Mouse (Mus musculus) erythroid progenitor cell, adult 5-6 weeks (primary cell): Measurements from ENCODE around the gene Wdfy4. TPM values are rescaled to one million over a fixed set of nuclear protein-coding genes. Genes with fewer than 3 reads are reported as not detected.

Experiments
- ATAC-seq: replicated peaks from 2 replicates; pipeline ENCODE4 v1.8.0; 2016; ENCODE audit warnings: moderate number of reproducible peaks, mild to moderate bottlenecking, moderate TSS enrichment, inconsistent platforms; ENCODE audit not compliant: poor library complexity, low FRiP score, severe bottlenecking
- total RNA-seq, 2 experiments: library from RNA; stranded (forward) in 1 of 2; stranded (reverse) in 1 of 2; fragments of 150-400 nt in 1 of 2; fragments of 186-747, 209-891 nt in 1 of 2; gene quantifications; 2 replicates each; pipeline versions ENCODE4 v1.2.3 to v1.2.4; 2015 to 2017; ENCODE audit warnings: low replicate concordance in 2 of 2

Gene Wdfy4
- total RNA-seq, 2 experiments from 2014 or later, result 5.2 to 9.6 TPM

DNA sequence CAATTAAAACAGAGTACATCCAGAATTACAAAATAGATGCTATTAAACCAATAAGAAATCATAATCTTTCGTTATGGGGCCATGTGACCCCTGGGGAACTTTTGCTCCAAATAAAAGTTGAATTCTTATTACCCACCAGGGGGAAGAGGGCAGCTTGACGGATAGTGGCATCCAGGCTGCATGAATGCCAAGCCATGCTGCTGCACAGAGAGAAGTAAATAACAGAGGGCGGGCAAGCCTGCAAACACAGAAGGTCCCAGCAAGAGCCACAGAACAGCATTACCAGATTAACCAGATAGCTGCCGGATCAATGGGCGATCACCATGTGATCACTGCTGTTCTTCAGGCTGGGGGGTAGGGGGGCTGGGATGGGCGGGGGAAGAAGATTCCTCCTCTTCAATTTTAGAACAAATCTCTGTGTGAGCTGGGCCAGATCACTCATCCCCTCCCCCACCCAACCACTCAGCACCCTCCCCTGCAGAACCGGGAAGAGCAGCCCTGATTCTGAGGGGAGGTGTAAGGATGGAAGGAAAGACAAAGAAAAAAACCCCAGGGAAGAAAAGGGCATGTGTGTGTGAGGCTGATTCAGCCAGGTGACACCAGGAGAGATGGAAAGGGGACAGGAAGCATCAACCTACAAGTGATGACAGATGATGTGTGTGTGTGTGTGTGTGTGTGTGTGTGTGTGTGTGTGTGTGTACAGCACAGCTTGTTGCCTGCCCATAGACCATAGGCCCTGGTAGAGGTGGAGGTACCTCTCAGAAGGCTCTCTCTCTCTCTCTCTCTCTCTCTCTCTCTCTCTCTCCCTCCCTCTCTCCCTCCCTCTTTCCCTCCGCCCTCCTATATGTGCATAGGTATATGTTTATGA is 185.0 kb downstream of the Wdfy4 start:
- no peak for ATAC-seq

DNA sequence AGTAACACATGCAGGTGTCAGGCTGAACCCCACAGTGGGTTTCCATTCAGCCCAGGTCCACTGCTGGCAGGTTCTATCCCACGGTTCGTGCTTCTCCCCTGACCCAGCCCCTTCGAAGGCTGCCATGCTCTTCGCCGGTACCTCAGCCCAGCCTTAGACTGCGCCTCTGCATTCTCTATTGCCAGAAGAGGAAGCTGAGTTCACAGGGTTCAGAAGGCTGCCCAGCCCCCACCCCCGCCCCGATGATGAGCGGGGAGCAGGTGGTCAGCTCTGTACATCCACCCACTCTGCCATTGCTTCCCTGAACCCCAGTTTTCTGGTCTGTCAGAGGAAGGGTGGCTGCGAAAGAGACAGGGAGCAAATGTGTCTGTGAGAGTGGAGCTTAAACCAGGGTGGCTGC is 185.8 kb downstream of the Wdfy4 start:
- ATAC-seq, result no peak

DNA sequence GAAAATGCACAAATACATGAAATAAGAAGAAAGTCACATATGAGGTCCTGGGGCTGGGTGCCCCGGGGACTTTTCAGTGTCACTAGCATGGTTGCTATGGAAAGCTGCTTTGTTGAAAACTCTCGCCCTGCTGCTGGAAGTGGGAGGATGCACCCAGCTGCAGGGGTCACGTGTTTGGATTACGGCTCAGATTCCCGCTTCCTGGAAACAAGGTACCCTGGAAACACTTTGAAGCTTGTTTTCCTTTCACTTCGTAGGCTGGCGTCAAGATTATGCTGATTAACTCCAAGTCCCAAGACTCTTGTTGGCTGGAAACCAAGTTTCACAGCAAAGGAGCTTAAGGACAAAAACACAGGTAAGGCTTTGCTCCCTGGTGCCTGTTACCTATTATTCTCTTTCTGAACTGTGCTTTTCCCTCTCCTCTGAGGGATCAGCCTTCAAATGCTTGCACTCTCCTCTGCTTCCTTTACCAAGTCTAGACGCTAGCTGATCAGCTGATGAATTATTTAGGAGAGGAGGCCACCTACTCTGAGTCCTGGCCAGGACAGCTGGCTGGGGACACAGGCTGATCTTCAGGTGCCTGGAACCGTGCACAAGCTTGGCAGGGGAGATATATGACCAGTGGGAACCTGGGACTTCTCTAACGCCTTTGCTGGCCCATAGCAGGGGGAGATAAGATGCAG is 190.2 kb downstream of the Wdfy4 start:
- no peak for ATAC-seq

DNA sequence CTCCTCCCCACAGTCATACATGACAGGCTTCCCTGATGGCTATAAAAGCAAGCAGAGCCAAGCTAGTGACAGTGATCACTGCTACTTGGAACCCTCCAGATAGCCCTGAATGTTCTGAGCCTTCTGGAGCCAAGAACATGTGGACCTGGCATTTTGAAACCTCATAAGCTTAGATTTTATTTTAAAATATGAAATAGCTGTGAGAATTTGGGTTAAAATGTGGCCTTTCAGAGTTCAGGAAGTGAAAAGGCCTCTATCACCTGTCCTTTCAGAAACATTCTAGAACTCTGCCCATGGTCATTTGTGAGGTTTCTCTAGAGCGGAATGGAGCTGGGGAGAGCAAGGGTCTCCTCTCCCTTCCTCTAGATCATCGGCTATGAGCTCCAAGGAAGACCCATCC is 194.2 kb downstream of the Wdfy4 start, which contains the start of gene Lrrc18:
Lrrc18 (plus strand) TSS at position 301 of the 400 bp plus-strand sequence.
- no peak for ATAC-seq

DNA sequence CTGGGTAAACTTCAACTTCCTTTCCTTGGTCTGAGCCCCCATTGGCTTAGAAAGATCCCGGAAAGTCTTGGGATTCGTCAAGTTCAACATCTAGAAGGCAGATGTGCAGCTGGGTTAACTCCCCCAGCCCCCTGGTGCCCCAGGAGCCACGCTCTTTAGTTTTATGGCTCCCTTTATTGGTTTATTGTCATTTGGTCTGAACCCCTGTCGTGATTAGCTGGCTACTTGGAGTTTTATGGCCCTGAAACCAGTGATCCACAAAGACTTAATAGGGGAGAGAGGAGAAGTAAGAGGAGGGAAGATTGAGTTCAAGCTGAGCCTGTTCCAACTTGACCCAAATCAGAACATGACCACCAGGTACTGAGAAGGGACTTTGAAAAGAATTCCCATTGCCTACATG is 198.6 kb downstream of the Wdfy4 start:
- no peak for ATAC-seq

DNA sequence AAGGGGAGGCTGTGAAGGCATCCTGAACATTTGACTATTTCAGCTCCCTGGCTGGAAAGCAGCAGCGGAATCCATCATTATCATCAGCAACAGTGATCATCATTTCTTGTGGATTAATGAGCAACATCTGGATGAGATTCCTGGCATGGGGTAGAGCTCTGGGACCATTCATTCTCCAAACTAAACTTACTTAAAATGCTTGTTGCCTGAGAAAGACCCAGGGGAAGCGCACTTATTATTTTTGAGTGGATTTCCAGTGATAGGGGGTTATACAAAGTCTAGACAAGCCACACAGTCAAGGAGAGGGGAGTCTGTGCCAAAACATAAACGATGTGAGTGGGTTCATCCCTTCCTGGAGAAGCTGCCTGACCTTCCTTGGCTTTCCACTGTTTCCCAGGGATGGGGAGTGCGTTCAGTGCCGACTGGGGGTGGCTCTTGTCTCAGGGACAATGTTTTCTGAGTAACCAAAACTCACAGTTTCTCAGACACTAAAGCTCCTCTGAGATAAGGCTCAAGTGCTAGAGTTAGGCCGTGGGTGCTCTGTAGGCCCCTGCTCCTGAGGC is 201.1 kb downstream of the Wdfy4 start:
- no peak for ATAC-seq

DNA sequence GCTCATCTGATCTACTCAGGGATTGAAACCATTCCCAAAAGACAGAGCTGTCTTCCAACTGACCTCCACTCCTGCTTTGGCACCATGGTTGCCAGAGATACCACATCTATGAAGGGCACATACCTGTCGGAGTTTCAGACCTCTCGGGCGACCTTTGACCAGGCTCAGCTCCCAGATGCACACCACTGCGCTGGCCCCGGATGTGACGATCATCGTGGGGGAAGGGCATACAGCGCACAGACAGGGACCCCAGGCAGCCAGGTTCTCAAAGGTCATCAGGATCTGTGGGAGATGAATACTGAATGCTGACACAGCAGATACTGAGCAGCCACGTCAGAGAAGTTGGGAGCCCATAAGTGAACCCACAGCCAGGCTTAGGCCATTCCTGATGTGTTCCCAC is 214.6 kb downstream of the Wdfy4 start:
- ATAC-seq, result no peak

DNA sequence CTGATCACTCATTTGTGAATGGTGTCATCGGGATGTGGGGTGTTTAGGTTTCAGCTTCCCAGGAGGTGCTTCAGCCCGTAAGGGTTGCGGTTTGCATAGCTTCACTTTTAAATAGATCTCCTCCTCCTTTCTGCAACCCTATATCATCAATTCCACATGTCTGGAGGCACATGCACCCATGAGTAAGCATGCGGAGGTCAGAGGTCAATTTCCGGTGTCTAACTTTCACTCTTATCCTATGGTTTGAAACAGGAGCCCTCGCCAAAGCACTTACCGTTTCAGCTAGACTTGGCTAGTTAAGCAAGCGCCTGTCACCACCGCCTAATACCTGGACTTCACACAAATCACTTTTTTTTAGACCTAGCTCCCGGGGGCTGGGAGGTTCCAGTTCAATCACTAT is 220.6 kb downstream of the Wdfy4 start:
- no peak for ATAC-seq

DNA sequence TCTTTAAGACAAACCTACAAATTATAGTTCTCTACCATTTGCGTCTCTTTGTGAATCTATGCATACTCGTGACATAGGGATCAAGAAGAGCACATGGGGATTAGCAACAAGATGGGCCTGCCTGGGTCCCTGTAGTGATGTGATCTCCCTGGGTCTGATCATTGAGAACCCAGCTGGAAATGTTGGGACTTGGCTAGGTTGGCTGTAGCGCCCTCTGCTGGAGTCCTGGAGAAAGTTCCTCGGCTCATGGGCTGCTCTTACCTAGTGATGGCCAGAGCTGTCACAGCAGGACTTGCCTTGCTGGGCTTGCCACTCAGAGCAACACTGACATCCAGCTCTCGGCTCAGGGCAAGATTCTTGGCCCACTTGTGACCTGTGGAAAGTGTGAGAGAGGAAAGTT is 224.8 kb downstream of the Wdfy4 start:
- ATAC-seq, result no peak

DNA sequence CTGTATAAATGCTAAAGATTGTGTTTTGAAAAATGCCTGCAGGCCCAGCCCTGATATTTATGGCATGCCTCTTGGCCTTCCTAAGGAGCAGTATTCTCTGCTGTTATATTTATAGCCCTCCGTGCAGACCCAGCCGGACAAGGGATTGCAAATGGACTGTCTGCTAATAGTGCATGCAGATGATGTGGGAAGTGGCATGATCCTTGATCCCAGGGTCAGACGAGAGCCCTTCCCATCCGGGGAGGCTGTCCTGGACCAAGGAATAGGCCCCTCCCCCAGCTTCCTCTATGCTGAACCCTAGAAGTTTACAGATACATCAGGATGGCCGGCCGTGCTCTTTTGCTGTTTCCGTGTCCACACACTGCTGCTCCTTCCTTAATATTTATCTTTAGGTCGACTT is 226.6 kb downstream of the Wdfy4 start:
- ATAC-seq, result no peak

DNA sequence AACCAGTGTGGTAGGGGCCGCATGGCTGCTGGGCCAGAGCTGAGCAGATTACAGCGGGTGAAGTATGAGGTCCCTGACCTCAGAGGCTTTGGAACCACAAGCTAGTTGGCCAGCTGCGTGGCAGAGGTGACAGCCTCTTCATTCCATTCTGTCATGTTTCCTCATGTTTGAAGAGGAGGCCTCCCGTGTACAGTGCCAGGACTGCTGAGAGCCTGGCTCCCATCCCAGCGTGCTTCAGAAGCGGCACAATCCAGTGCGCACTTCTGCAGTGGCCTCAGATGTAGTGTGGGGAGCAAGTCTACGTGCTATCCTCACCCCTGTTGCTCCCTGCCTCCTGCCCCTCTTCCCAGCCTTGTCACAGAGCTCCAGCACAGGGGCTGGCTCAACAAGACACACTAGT is 228.8 kb downstream of the Wdfy4 start:
- no peak for ATAC-seq

DNA sequence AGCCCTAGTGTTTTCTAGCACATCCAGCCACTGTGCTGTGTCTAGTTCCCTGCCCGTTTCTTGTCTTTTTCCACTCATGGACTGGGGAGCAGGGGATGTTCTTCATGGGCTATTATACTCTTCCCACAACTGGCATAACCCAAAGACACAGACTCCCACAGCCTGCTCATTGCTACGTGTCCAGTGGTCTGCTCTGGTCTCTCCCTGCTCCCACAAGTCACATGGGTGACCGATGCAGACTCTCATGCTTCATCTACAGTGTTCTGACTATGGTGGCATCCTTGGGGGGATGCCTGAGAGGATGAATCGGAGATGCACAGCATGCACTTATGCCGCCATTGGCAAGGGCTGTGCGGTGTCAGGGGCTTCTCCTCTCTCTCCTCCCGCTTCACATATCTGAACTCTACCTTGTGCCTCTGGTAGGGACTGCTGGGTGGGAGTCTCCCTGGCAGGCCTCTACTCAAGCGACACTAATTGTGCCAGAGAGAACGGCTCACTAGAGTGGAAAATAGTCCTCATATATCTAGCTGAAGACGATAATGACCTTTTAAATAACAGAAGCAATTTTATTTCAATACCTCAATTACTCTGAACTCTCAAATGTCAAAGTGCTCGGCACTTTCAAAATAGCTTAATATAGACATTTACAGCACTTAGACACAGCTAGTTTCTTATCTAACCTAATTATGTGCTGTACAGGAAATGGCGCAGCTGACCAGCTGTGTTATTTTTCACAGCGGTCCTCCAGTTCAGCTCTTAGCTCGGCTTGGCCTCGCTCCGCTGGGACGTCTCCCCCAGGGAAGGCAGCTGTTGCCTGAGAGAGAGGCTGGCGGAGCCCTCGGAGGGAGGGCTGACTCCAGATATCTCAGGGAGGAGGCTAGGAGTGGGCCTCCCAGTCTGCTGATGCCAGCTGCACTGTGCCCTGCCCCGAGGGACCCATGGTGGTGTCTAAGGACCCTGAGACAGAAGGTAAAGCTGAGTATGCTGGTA is 234.7 kb downstream of the Wdfy4 start:
- ATAC-seq, result no peak

DNA sequence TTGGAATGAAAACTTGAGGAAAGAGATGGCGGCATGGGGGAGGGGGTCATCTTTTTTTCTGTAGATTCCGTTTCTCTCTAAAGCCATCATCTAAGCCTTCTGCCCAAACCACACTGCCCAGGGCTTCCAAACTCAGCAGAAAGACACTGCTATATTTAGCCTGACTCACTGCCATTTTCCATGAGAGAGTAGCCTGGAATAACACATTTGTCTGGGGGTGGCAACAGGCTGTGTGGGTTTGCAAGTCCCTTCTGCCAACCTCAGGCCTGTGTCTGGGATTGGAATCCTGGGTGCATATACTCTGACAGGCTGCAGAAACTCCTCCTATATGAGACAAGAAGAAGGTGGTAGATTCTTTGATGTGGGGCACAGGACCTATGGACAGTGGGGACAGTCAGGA is 237.8 kb downstream of the Wdfy4 start:
- no peak for ATAC-seq

DNA sequence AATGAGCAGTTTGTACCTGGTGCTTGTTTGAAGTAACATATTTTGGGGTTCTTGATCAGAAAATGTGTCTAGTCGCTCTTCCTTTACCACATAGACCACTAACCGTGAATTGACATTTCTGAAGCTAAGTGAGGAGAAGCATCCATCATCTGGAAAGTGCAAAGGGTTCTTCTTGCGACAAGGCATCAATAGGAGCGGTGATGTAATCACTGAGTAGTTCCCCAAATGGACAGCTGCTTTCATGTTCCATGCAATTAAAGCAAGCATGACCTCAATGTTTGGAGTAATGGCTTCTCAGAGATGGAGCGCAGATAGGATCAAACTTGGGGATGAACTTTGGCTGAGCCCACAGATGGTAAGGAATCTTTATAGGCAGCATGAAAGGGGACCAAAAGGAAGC is 246.1 kb downstream of the Wdfy4 start:
- no peak for ATAC-seq

DNA sequence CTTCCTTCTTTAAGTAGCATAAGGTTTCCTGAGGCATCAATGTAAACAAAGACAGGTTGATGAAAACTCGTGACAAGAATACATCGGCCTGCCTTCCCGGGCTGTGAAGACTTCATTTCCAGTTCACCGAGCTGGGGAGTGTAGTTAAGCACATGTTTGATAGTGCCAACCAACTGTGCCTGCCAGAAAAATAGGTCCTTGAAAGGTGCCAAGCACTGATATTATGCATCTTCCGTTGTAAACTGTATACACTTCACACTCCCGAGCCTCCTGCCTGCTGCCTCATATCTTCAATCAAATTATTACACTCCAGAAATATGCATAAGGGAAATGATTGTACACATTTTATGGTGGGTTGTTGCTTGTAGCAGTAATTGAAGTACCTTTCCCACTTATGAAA is 251.2 kb downstream of the Wdfy4 start:
- ATAC-seq, result no peak

DNA sequence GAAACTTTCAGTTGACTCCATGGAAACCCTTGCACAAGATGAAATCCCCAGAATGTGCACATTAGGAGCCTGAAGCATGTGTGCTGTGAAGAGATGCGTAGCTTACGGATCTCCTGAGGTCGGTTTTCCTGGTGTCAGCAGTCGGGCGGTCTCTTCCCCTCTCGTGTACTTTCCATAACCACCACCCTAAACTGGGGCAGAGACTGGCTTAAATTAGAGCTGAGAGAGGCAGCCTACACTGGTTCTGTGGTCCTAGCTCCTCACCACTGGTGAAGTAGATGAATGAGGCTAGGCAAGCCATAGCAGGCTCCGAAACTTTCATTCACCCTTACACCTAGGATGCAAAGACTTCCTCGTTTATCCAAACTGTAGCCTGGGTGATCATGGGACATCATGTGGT is 253.1 kb downstream of the Wdfy4 start:
- ATAC-seq, result no peak

DNA sequence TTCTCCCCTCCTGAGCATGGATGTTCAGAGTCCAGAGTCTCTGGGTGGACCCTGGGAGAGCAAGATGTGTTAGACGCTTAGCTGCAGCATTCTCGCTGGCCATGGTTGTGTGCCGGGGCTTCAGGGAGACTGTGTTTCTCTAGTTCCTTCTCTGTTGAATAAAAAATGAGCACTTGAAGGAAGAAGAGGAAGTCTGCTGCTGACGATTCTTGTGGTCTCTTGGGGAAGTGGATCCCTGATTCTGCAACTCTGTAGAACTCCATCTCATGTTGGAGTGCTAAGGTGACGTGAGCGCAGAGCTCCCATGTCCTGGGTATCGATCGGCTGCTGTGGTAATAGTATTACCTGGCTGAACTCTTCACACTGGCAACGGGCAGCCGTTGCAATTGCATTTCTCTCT is 253.6 kb downstream of the Wdfy4 start:
- no peak for ATAC-seq

DNA sequence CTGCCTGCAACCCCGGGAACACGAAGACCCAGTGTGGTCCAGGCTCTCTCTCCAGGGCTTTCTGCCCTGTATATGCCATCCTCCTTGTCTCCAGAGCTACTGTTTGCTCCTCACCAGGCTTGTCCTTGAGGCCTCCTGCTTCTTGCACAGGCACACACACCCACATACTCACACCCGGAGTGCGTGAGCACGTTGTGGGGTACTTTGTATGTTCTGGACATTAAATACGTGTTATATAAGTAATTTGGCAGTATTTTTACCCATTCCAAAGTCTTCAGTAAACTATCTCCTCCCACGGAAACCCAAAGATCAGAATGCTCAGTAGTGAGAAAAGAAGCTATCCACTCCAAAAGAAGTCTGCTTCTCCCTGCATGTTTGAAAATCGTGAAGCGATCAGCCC is 261.4 kb downstream of the Wdfy4 start:
- no peak for ATAC-seq

DNA sequence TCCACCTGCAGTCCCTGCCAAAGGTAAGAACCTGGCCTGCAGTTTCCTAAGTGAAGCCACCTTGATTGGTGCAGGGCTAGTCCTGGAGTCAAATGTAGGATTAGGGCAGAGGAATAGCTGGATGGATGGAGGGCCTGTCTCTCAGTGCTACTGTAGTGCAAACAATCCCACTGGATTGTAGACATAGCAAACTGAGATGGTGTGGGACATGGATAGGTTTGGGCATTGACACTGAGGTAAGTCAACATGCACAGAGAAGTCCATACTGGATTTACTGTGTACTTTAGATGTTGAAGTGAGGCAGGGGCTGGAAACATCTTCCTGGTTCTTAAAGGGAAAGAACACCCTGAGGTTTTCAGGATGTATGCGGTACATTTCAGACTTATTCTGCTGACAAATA is 267.4 kb downstream of the Wdfy4 start:
- ATAC-seq, result no peak

DNA sequence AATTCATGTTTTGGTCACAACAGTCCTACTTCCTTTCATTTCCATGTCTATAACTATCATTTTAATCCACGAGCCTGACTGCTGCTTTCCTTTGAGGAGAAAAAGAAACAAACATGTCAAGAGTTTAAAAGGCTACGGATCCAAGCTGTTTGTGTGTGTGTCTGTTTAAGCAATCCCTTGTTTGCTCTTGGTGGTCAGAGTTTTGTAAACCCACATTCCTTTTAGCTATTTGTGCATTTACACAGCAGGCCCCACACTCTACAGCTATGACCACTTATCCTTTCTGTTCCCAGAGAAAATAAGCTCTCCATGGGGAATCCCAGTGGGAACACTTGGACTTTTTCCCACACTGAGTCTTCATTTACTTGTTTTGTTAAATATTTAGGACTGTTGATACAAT is 269.9 kb downstream of the Wdfy4 start:
- ATAC-seq, result no peak
